Mouse (Mus musculus): ENCODE data around the gene Orm3. TPM values are rescaled to one million over a fixed set of nuclear protein-coding genes. Genes with fewer than 3 reads are reported as not detected.
A peak's percentile ranks its signal among the peaks of the same experiment; 100 is the strongest.

The Orm3 gene
- total RNA-seq, 4 experiments from 2014 or later: not detected

- peak; percentile 71 to 75 for DNase-seq (ENCODE audit: low spot score in 2 of 2)
Measured at GRCm38 (mm10) chr4:63368577-63368976, 12.6 kb downstream of the Orm3 start.

GRCm38 (mm10) chr4:63370897-63371296 lies 14.9 kb downstream of the Orm3 start:
- no peak for DNase-seq (ENCODE audit: low spot score in 2 of 2)

GRCm38 (mm10) chr4:63371890-63372289 lies 15.9 kb downstream of the Orm3 start:
- DNase-seq (ENCODE audit: low spot score in 2 of 2): no peak

- DNase-seq (ENCODE audit: low spot score in 2 of 2): no peak
Measured at GRCm38 (mm10) chr4:63373404-63373803, 17.4 kb downstream of the Orm3 start.

GRCm38 (mm10) chr4:63374331-63374730 lies 18.4 kb downstream of the Orm3 start:
- no peak for DNase-seq (ENCODE audit: low spot score in 2 of 2)

- DNase-seq (ENCODE audit: low spot score in 2 of 2): peak; percentile 33 to 51
Measured at GRCm38 (mm10) chr4:63375367-63375766, 19.4 kb downstream of the Orm3 start.

- no peak for DNase-seq (ENCODE audit: low spot score in 2 of 2)
Measured at GRCm38 (mm10) chr4:63377483-63377882, 21.5 kb downstream of the Orm3 start.

- no peak for DNase-seq (ENCODE audit: low spot score in 2 of 2)
Measured at GRCm38 (mm10) chr4:63382676-63383369, 26.9 kb downstream of the Orm3 start.

GRCm38 (mm10) chr4:63383474-63383873 lies 27.5 kb downstream of the Orm3 start:
- DNase-seq (ENCODE audit: low spot score in 2 of 2): no peak

- DNase-seq (ENCODE audit: low spot score in 2 of 2): no peak
Measured at GRCm38 (mm10) chr4:63384262-63384661, 28.3 kb downstream of the Orm3 start.

GRCm38 (mm10) chr4:63385253-63385652 lies 29.3 kb downstream of the Orm3 start:
- DNase-seq (ENCODE audit: low spot score in 2 of 2): no peak

- DNase-seq (ENCODE audit: low spot score in 2 of 2): no peak
Measured at GRCm38 (mm10) chr4:63385784-63386183, 29.8 kb downstream of the Orm3 start.

GRCm38 (mm10) chr4:63388029-63388428 lies 32.1 kb downstream of the Orm3 start:
- DNase-seq (ENCODE audit: low spot score in 2 of 2): no peak

- no peak for DNase-seq (ENCODE audit: low spot score in 2 of 2)
Measured at GRCm38 (mm10) chr4:63389121-63389886, 33.3 kb downstream of the Orm3 start.

- no peak for DNase-seq (ENCODE audit: low spot score in 2 of 2)
Measured at GRCm38 (mm10) chr4:63389887-63390528, 34.0 kb downstream of the Orm3 start.

- no peak for DNase-seq (ENCODE audit: low spot score in 2 of 2)
Measured at GRCm38 (mm10) chr4:63391322-63391721, 35.4 kb downstream of the Orm3 start.

- DNase-seq (ENCODE audit: low spot score in 2 of 2): no peak
Measured at GRCm38 (mm10) chr4:63397981-63398537, 42.1 kb downstream of the Orm3 start.

- peak in 1 of 2 experiments; percentile 32 for DNase-seq (ENCODE audit: low spot score in 2 of 2)
Measured at GRCm38 (mm10) chr4:63398854-63399609, 43.1 kb downstream of the Orm3 start.

GRCm38 (mm10) chr4:63399691-63400270 lies 43.8 kb downstream of the Orm3 start:
- no peak for DNase-seq (ENCODE audit: low spot score in 2 of 2)

- DNase-seq (ENCODE audit: low spot score in 2 of 2): no peak
Measured at GRCm38 (mm10) chr4:63400541-63401306, 44.8 kb downstream of the Orm3 start.

Measured in gastrocnemius, adult 8-10 months (tissue).